Mouse (Mus musculus) MEL (cell line): ENCODE results near the gene Akr1b8.
"Not testable (repeated sequence)": the region's sequence is repeated elsewhere in the genome, so short reads cannot be mapped to it uniquely, and the experiment has no call there.

Source experiments
- CTCF ChIP-seq, 3 experiments: IDR thresholded peaks in 2 of 3; conservative IDR thresholded peaks in 1 of 3; 2 replicates each; pipeline ENCODE4 v1.5.1; 2011 to 2012; ENCODE audit warnings: low read length in 3 of 3, low read depth in 2 of 3, mild to moderate bottlenecking in 2 of 3, improper control_type of control experiment in 1 of 3, inconsistent platforms in 1 of 3, mixed read lengths in 1 of 3, moderate library complexity in 1 of 3; ENCODE audit not compliant: control insufficient read depth in 1 of 3, insufficient read depth in 1 of 3, poor library complexity in 1 of 3, severe bottlenecking in 1 of 3
- GABPA ChIP-seq: IDR thresholded peaks from 2 replicates; pipeline ENCODE4 v1.6.1; 2012; ENCODE audit warnings: low read depth, mild to moderate bottlenecking, inconsistent platforms, low read length, improper control_type of control experiment, moderate library complexity
- MYC ChIP-seq: IDR thresholded peaks from 2 replicates; pipeline ENCODE4 v1.6.1; 2011; ENCODE audit warnings: low read depth, mild to moderate bottlenecking, low read length, improper control_type of control experiment, moderate library complexity
- POLR2A ChIP-seq, 2 experiments: IDR thresholded peaks; 2 replicates each; pipeline ENCODE4 v1.6.1; 2011 to 2012; ENCODE audit warnings: low read length in 2 of 2, mild to moderate bottlenecking in 2 of 2, control low read depth in 1 of 2, improper control_type of control experiment in 1 of 2, low read depth in 1 of 2, moderate library complexity in 1 of 2; ENCODE audit not compliant: control insufficient read depth in 1 of 2, insufficient read depth in 1 of 2, poor library complexity in 1 of 2
- POLR2AphosphoS2 ChIP-seq: IDR thresholded peaks from 2 replicates; pipeline ENCODE4 v1.6.1; 2011; ENCODE audit warnings: low read length, improper control_type of control experiment
- RCOR1 ChIP-seq: IDR thresholded peaks from 2 replicates; pipeline ENCODE4 v1.6.1; 2012; ENCODE audit warnings: low read depth, mild to moderate bottlenecking, inconsistent platforms, low read length, improper control_type of control experiment
- USF1 ChIP-seq: IDR thresholded peaks from 2 replicates; pipeline ENCODE4 v1.6.1; 2014; ENCODE audit warnings: low read depth, mild to moderate bottlenecking, inconsistent platforms, low read length, improper control_type of control experiment, moderate library complexity

- TF ChIP-seq CTCF (IDR thresholded peaks at IDR 0.05 in 2 of 3, conservative IDR thresholded peaks at IDR 0.05 in 1 of 3; ENCODE audit: control insufficient read depth in 1 of 3, insufficient read depth in 1 of 3, low read depth in 2 of 3, low read length in 3 of 3, poor library complexity in 1 of 3, severe bottlenecking in 1 of 3); POLR2AphosphoS2; POLR2A (IDR thresholded peaks at IDR 0.05; ENCODE audit: control insufficient read depth in 1 of 2, insufficient read depth in 1 of 2, low read depth in 1 of 2, low read length in 2 of 2, poor library complexity in 1 of 2); RCOR1; USF1; GABPA; MYC: not testable (repeated sequence)
Measured at GRCm38 (mm10) chr6:34331804-34332203, 22.1 kb upstream of the Akr1b8 start.
